Mouse (Mus musculus): ENCODE data around the gene Apod.

DNA sequence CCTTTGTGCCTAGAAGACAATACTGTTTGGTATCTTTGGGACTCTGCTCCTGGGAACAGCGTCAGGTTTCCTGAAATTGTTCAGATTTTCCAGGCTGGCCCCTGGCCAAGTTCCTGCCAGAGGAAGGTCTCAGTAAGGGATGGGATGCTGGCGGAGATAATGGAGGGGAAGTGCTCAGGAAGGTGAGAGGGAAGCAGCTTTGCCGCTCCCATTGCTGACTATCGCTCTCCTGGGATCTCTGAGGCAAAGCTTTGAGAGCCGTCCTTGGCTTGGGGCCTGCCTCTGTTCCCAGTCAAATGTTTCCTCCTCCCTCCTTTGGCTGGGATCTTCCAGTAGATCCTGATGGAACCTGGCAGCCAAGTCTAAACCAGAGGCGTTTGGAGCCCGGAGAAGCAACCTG is 38.1 kb downstream of the Apod start:
- TF ChIP-seq POLR2A (IDR thresholded peaks at IDR 0.05; ENCODE audit: control insufficient read depth, extremely low read depth, insufficient read depth, low read length, poor library complexity) (no peak), CTCF (IDR thresholded peaks at IDR 0.05; ENCODE audit: borderline replicate concordance, control insufficient read depth, extremely low read depth, insufficient read depth, low read length, poor library complexity) (no peak)
